Mouse (Mus musculus) thymus, postnatal 14 days (tissue): ENCODE measurements at regions not wholly inside any gene's neighbourhood (a gene's known extent, or its start where the extent isn't known, plus 50 kb on each side); places are given as distances from the start of the nearest gene placed in this dataset.
"Not testable (repeated sequence)": the region's sequence is repeated elsewhere in the genome, so short reads cannot be mapped to it uniquely, and the experiment has no call there.

Experiments used
- DNase-seq: peaks from one replicate; pipeline ENCODE4 v3.0.0; 2021

- peak; percentile 27 for DNase-seq
Measured at GRCm38 (mm10) chr3:21633600-21634221, 442.7 kb upstream of the Tbl1xr1 start.

- no peak for DNase-seq
Measured at GRCm38 (mm10) chr3:21634675-21635204, 441.7 kb upstream of the Tbl1xr1 start.

GRCm38 (mm10) chr3:21638886-21639285 lies 437.6 kb upstream of the Tbl1xr1 start:
- DNase-seq = peak; percentile 49

- peak; percentile 31 for DNase-seq
Measured at GRCm38 (mm10) chr3:21639576-21639975, 436.9 kb upstream of the Tbl1xr1 start.

GRCm38 (mm10) chr3:21644086-21644485 lies 432.4 kb upstream of the Tbl1xr1 start:
- no peak for DNase-seq

GRCm38 (mm10) chr3:21645268-21645667 lies 431.2 kb upstream of the Tbl1xr1 start:
- no peak for DNase-seq

GRCm38 (mm10) chr3:21649885-21650469 lies 426.5 kb upstream of the Tbl1xr1 start:
- no peak for DNase-seq

- DNase-seq = no peak
Measured at GRCm38 (mm10) chr3:21655301-21655700, 421.2 kb upstream of the Tbl1xr1 start.

GRCm38 (mm10) chr3:21667349-21668143 lies 408.9 kb upstream of the Tbl1xr1 start:
- no peak for DNase-seq

- DNase-seq = no peak
Measured at GRCm38 (mm10) chr3:21671885-21672284, 404.6 kb upstream of the Tbl1xr1 start.

- no peak for DNase-seq
Measured at GRCm38 (mm10) chr3:21672492-21672891, 404.0 kb upstream of the Tbl1xr1 start.

- no peak for DNase-seq
Measured at GRCm38 (mm10) chr3:21673466-21673865, 403.0 kb upstream of the Tbl1xr1 start.

GRCm38 (mm10) chr3:21678265-21678664 lies 398.2 kb upstream of the Tbl1xr1 start:
- DNase-seq = no peak

- no peak for DNase-seq
Measured at GRCm38 (mm10) chr3:21678734-21679133, 397.7 kb upstream of the Tbl1xr1 start.

GRCm38 (mm10) chr3:21697980-21698672 lies 378.3 kb upstream of the Tbl1xr1 start:
- DNase-seq = not testable (repeated sequence)

- no peak for DNase-seq
Measured at GRCm38 (mm10) chr3:21699526-21699925, 376.9 kb upstream of the Tbl1xr1 start.

- no peak for DNase-seq
Measured at GRCm38 (mm10) chr3:21700326-21700725, 376.1 kb upstream of the Tbl1xr1 start.

GRCm38 (mm10) chr3:21726747-21727505 lies 349.5 kb upstream of the Tbl1xr1 start:
- DNase-seq = no peak

- DNase-seq = no peak
Measured at GRCm38 (mm10) chr3:21728019-21728418, 348.4 kb upstream of the Tbl1xr1 start.

- DNase-seq = no peak
Measured at GRCm38 (mm10) chr3:21729328-21729727, 347.1 kb upstream of the Tbl1xr1 start.

- DNase-seq = not testable (repeated sequence)
Measured at GRCm38 (mm10) chr3:21735688-21736087, 340.8 kb upstream of the Tbl1xr1 start.

- DNase-seq = no peak
Measured at GRCm38 (mm10) chr3:21739720-21740119, 336.7 kb upstream of the Tbl1xr1 start.
